Mouse (Mus musculus) lung, embryonic 14.5 days (tissue): ENCODE measurements around the gene Flywch2. TPM values are rescaled to one million over a fixed set of nuclear protein-coding genes. Genes with fewer than 3 reads are reported as not detected.

ENCODE experiments used
- ATAC-seq: fragments of 200-750 bp; cut with Nextera tagmentation; 2 replicates; pipeline ENCODE4 v1.8.0; 2017; ENCODE audit warnings: mild to moderate bottlenecking, moderate TSS enrichment, moderate library complexity; ENCODE audit not compliant: insufficient read depth
- DNase-seq: peaks from one replicate; pipeline ENCODE4 v3.0.0-alpha.2; 2015
- H3K27ac ChIP-seq: fragments of 300-500 bp; sonication (generic); 2 replicates; pipeline ENCODE4 v1.5.1; 2014; ENCODE audit warnings: low read depth, mild to moderate bottlenecking, moderate library complexity
- H3K27me3 ChIP-seq: fragments of 300-500 bp; sonication (generic); 2 replicates; pipeline ENCODE4 v1.6.1; 2014; ENCODE audit warnings: low read length, control low read depth; ENCODE audit not compliant: insufficient read depth
- H3K36me3 ChIP-seq: fragments of 300-500 bp; sonication (generic); 2 replicates; pipeline ENCODE4 v1.6.1; 2014; ENCODE audit warnings: control low read depth; ENCODE audit not compliant: insufficient read depth
- H3K4me1 ChIP-seq: fragments of 300-500 bp; sonication (generic); 2 replicates; pipeline ENCODE4 v1.6.1; 2014; ENCODE audit warnings: antibody characterized with exemption, control low read depth; ENCODE audit not compliant: insufficient read depth
- H3K4me2 ChIP-seq: fragments of 300-500 bp; sonication (generic); 2 replicates; pipeline ENCODE4 v1.6.1; 2014; ENCODE audit warnings: mild to moderate bottlenecking
- H3K4me3 ChIP-seq: fragments of 300-500 bp; sonication (generic); 2 replicates; pipeline ENCODE4 v1.5.1; 2014; ENCODE audit warnings: low read depth, low read length
- H3K9ac ChIP-seq: fragments of 300-500 bp; sonication (generic); 2 replicates; pipeline ENCODE4 v1.6.1; 2014
- H3K9me3 ChIP-seq: fragments of 300-500 bp; sonication (generic); 2 replicates; pipeline ENCODE4 v1.6.1; 2016; ENCODE audit warnings: low read depth, low read length, control low read depth
- CTCF ChIP-seq: IDR thresholded peaks from 2 replicates; pipeline ENCODE4 v1.5.1; 2016; ENCODE audit warnings: antibody characterized with exemption, low read depth
- WGBS: fragments of 180-500 bp; shearing (Covaris S2); extraction: QIAGEN DNeasy Blood & Tissue Kit; methylation state at CpG from one replicate; pipeline ENCODE4 v1.1.7; 2014; 5-methylcytosine and 5-hydroxymethylcytosine counted together
- polyA plus RNA-seq: library from polyadenylated mRNA; unstranded; fragments of >200 nt; fragmentation: Nextera tagmentation; extraction: Ambion mirVana; gene quantifications from 2 replicates; pipeline ENCODE4 v1.2.1, GENCODE M21; 2014

Gene Flywch2
- polyA plus RNA-seq, 1 experiment from 2014 or later: 28.4 TPM

DNA sequence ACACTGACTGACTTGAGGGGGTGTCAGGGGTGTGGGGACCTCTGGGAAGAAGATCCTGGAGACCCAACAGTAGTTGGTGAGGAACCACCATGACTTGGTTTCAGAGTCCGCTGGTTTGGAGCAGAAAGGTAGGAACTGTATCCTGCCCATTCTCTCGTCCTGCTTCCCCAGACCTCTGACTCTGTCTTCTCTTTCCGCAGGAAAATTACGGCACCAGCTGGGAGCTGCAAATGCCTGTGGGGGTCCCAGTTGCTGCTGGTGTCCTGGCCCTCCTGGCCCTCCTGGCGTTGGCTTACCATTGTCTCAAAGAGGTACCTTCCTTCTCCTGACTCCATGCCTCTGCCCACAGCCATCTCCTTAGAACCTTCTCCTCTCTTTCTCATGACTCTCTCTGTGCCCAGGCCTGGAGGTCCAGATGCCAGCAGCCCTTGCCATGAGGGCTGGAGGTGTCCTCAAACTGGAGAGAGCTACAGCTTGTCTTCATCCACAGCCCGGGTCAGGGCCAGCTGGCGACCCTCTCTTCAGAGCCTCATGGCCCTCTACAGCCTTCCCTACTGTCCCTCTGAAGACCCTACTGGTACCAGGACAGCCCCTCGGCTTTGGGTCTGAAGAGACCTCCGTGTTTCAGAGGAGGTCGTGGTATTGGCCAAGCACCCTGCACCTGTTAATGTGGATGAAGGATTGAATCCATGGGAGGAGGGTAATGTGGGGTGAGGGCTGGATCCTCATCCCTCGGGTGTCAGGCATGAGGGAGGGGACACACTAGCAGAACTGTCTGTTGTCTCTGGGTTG is 36.3 kb downstream of the Flywch2 start:
- Histone ChIP-seq H3K9me3 (no peaks in the 10 kb centered on the region), H3K36me3 (peaks cover 25% of the 10 kb centered on the region), H3K27me3 (peaks cover 34% of the 10 kb centered on the region), H3K9ac (no peak overlapping the region), H3K4me2 (peak overlapping the region; percentile 32; the same call in 1 of the 2 replicates), H3K4me1 (peaks cover 4% of the 10 kb centered on the region; the same call in 1 of the 2 replicates), H3K4me3 (0 out of 2 replicates have a peak overlapping the region, but pooled peaks have one; percentile 1), H3K27ac (no peak overlapping the region)
- WGBS: 75% methylated on average over 11 of the region's 11 CpGs
- no peak for ATAC-seq
- no peak for DNase-seq
- TF ChIP-seq CTCF: no peak

- TF ChIP-seq CTCF: peak; percentile 77
- H3K4me3 ChIP-seq: 0 out of 2 replicates have a peak overlapping the region, but pooled peaks have one; percentile 1
- H3K4me2 ChIP-seq: peak overlapping the region; percentile 32; the same call in 1 of the 2 replicates
- 27% methylated on average over 10 of the region's 10 CpGs for WGBS
- no peak overlapping the region for H3K9ac ChIP-seq
- ATAC-seq (0 out of 2 replicates have a peak, but pooled peaks have one; percentile 20), DNase-seq (peak; percentile 91)
- H3K27ac ChIP-seq: no peak overlapping the region
- peaks cover 22% of the 10 kb centered on the region for H3K36me3 ChIP-seq
- H3K27me3 ChIP-seq: peaks cover 42% of the 10 kb centered on the region
- H3K9me3 ChIP-seq: no peaks in the 10 kb centered on the region
- H3K4me1 ChIP-seq: peaks cover 4% of the 10 kb centered on the region; the same call in 1 of the 2 replicates
Observed at GRCm38 (mm10) chr17:23748631-23749391, 37.1 kb downstream of the Flywch2 start.

- Histone ChIP-seq H3K27me3 (peaks cover 50% of the 10 kb centered on the region), H3K4me1 (peaks cover 4% of the 10 kb centered on the region; the same call in 1 of the 2 replicates), H3K9ac (no peak overlapping the region), H3K4me3 (no peak overlapping the region), H3K9me3 (no peaks in the 10 kb centered on the region), H3K27ac (no peak overlapping the region), H3K36me3 (peaks cover 14% of the 10 kb centered on the region), H3K4me2 (no peak overlapping the region)
- WGBS: 14% methylated on average over 6 of the region's 6 CpGs
- DNase-seq: no peak
- no peak for ATAC-seq
- TF ChIP-seq CTCF: no peak
Observed at GRCm38 (mm10) chr17:23748026-23748425, 37.9 kb downstream of the Flywch2 start.

DNA sequence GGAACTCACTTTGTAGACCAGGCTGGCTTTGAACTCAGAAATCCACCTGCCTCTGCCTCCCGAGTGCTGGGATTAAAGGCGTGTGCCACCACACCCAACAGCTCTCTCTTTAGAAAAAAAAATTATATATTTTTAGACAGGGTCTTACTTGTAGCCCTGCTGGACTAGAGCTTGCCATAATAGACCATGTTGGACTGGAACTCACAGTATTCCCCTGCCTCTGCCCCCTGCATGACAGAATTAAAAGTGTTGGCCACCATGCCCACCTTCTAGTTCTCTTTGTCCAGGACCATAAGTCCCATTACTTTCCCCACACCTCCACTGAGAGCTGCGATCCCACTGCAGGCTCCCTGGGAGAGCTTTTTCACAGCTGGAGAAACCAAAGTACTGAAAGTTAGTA is 38.4 kb downstream of the Flywch2 start:
- Histone ChIP-seq H3K36me3 (peaks cover 8% of the 10 kb centered on the region), H3K27me3 (peaks cover 56% of the 10 kb centered on the region), H3K4me2 (no peak overlapping the region), H3K27ac (no peak overlapping the region), H3K9ac (no peak overlapping the region), H3K9me3 (no peaks in the 10 kb centered on the region), H3K4me3 (no peak overlapping the region), H3K4me1 (peaks cover 4% of the 10 kb centered on the region; the same call in 1 of the 2 replicates)
- WGBS: 75% methylated on average over 3 of the region's 3 CpGs
- TF ChIP-seq CTCF: no peak
- no peak for DNase-seq
- no peak for ATAC-seq

DNA sequence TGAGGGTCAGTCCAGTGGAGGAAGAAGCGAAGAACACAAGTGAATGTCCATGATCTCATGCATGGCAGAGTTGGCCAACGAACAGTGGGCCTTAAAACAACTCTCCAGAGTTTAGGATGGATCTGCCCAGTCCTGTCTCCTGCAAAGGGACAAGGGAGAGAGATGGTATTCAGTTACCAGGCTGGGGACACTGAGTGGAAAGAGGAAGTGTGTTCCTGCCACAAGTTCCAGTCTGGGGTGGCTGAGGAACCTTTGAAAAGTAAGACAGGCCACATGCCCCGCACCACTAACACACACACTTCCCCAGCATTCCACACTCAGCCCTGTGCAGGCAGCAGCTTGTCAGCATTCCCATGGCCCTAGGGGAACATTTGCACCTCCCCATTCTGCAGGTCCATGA is 39.1 kb downstream of the Flywch2 start:
- Histone ChIP-seq H3K27me3 (peaks cover 63% of the 10 kb centered on the region), H3K36me3 (peaks cover 1% of the 10 kb centered on the region; the same call in 1 of the 2 replicates), H3K4me1 (peaks cover 4% of the 10 kb centered on the region; the same call in 1 of the 2 replicates), H3K9me3 (no peaks in the 10 kb centered on the region), H3K9ac (no peak overlapping the region), H3K4me3 (no peak overlapping the region), H3K4me2 (no peak overlapping the region), H3K27ac (no peak overlapping the region)
- DNase-seq (no peak), ATAC-seq (no peak)
- no peak; the same call in 1 of the 2 replicates for TF ChIP-seq CTCF
- 71% methylated on average over 3 of the region's 3 CpGs for WGBS

- Histone ChIP-seq H3K4me2 (peak overlapping the region; percentile 57), H3K4me1 (peaks cover 4% of the 10 kb centered on the region; the same call in 1 of the 2 replicates), H3K9ac (no peak overlapping the region), H3K36me3 (no peaks in the 10 kb centered on the region; the same call in 1 of the 2 replicates), H3K4me3 (peak overlapping the region; percentile 26; the same call in 1 of the 2 replicates), H3K27ac (no peak overlapping the region), H3K9me3 (no peaks in the 10 kb centered on the region), H3K27me3 (peaks cover 67% of the 10 kb centered on the region)
- WGBS: 3% methylated on average over 12 of the region's 12 CpGs
- TF ChIP-seq CTCF: peak; percentile 35
- peak; percentile 27 for DNase-seq
- no peak for ATAC-seq
Observed at GRCm38 (mm10) chr17:23746311-23746710, 39.6 kb downstream of the Flywch2 start.
